Mouse (Mus musculus) lung, embryonic 16.5 days (tissue): Measurements from ENCODE around the gene Fam107b. TPM values are rescaled to one million over a fixed set of nuclear protein-coding genes. Genes with fewer than 3 reads are reported as not detected.

ENCODE experiments used
- ATAC-seq: fragments of 200-750 bp; cut with Nextera tagmentation; 2 replicates; pipeline ENCODE4 v1.8.0; 2017; ENCODE audit warnings: low read depth, mild to moderate bottlenecking, moderate library complexity
- H3K27ac ChIP-seq: fragments of 300-500 bp; sonication (generic); 2 replicates; pipeline ENCODE4 v1.5.1; 2014; ENCODE audit warnings: mild to moderate bottlenecking, control low read depth, low read length
- H3K27me3 ChIP-seq: fragments of 300-500 bp; sonication (generic); 2 replicates; pipeline ENCODE4 v1.6.1; 2014; ENCODE audit warnings: low read depth, low read length, mixed read lengths; ENCODE audit not compliant: control insufficient read depth, insufficient read depth
- H3K36me3 ChIP-seq: fragments of 300-500 bp; sonication (generic); 2 replicates; pipeline ENCODE4 v1.6.1; 2014; ENCODE audit warnings: low read length; ENCODE audit not compliant: control insufficient read depth, insufficient read depth
- H3K4me1 ChIP-seq: fragments of 300-500 bp; sonication (generic); replicated peaks from 2 replicates; pipeline ENCODE4 v1.6.1; 2014; ENCODE audit warnings: low read length, mixed read lengths; ENCODE audit not compliant: control insufficient read depth, insufficient read depth
- H3K4me2 ChIP-seq: fragments of 300-500 bp; sonication (generic); 2 replicates; pipeline ENCODE4 v1.6.1; 2014; ENCODE audit warnings: low read depth, low read length, control low read depth
- H3K4me3 ChIP-seq: fragments of 300-500 bp; sonication (generic); 2 replicates; pipeline ENCODE4 v1.5.1; 2014; ENCODE audit warnings: mild to moderate bottlenecking, low read length, control low read depth
- H3K9ac ChIP-seq: fragments of 300-500 bp; sonication (generic); 2 replicates; pipeline ENCODE4 v1.6.1; 2014; ENCODE audit warnings: low read length, control low read depth
- H3K9me3 ChIP-seq: fragments of 300-500 bp; sonication (generic); 2 replicates; pipeline ENCODE4 v1.6.1; 2016; ENCODE audit warnings: low read length; ENCODE audit not compliant: control insufficient read depth
- WGBS: fragments of 180-500 bp; shearing (Covaris S2); extraction: QIAGEN DNeasy Blood & Tissue Kit; methylation state at CpG from one replicate; pipeline ENCODE4 v1.1.7; 2014; 5-methylcytosine and 5-hydroxymethylcytosine counted together
- polyA plus RNA-seq: library from polyadenylated mRNA; unstranded; fragments of >200 nt; fragmentation: Nextera tagmentation; extraction: Ambion mirVana; gene quantifications from 2 replicates; pipeline ENCODE4 v1.2.1, GENCODE M21; 2015

The Fam107b gene
- polyA plus RNA-seq, 1 experiment from 2014 or later, result 33.3 TPM

DNA sequence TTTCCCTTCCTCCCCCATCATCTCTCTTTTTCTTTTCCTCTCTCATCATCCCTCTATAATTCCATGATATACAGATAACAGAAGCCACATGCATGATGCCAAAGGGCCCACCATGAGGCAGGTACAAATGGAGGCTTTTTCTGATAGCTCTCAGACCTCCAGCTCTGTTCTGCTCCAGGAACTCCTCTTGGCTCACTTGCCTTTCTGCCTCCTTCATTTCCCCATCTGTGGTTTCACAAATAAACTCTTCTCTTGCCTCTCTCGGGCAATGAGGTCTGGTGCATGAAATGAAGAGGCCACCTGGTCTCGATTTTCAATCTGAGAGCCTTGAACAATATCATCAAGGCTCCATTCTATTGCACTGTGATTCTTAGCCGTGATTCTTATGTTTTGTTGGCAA is 30.1 kb downstream of the Fam107b start:
- Histone ChIP-seq H3K4me3 (no peak overlapping the region), H3K27ac (no peak overlapping the region), H3K36me3 (no peaks in the 10 kb centered on the region), H3K9me3 (no peaks in the 10 kb centered on the region), H3K27me3 (no peaks in the 10 kb centered on the region), H3K4me1 (no peaks in the 10 kb centered on the region), H3K9ac (no peak overlapping the region), H3K4me2 (no peak overlapping the region)
- 51% methylated on average over 3 of the region's 3 CpGs for WGBS
- ATAC-seq, result no peak

GRCm38 (mm10) chr2:3602599-3602998 is 32.3 kb downstream of the Fam107b start:
- no peaks in the 10 kb centered on the region for H3K4me1 ChIP-seq
- no peaks in the 10 kb centered on the region for H3K9me3 ChIP-seq
- 75% methylated on average over 3 of the region's 3 CpGs for whole genome bisulfite sequencing
- no peaks in the 10 kb centered on the region for H3K36me3 ChIP-seq
- no peak overlapping the region for H3K4me3 ChIP-seq
- no peak overlapping the region for H3K27ac ChIP-seq
- no peak for ATAC-seq
- no peak overlapping the region for H3K4me2 ChIP-seq
- no peak overlapping the region for H3K9ac ChIP-seq
- no peaks in the 10 kb centered on the region for H3K27me3 ChIP-seq

DNA sequence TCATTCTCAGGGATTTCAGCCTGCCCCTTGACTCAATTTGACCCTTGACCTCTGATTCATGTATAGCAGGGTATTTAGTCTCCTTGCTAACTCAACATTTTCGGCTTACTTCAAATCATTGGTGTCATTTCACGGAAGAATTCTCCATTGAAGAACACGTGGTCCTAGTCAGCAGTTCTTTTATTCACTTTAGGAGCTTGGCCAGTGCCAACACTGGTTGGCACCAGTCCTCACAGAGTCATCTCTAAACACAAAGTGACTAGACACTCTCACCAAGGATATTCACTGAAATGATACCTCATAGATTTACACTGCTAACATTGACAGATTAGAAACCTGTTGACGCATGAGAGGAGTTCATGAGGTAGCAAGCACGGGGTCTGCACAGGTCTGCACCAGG is 32.9 kb downstream of the Fam107b start:
- H3K27me3 ChIP-seq, result no peaks in the 10 kb centered on the region
- no peaks in the 10 kb centered on the region for H3K36me3 ChIP-seq
- H3K9me3 ChIP-seq, result no peaks in the 10 kb centered on the region
- no peak overlapping the region for H3K4me2 ChIP-seq
- H3K27ac ChIP-seq, result no peak overlapping the region
- no peaks in the 10 kb centered on the region for H3K4me1 ChIP-seq
- no peak for ATAC-seq
- no peak overlapping the region for H3K9ac ChIP-seq
- WGBS, result 85% methylated on average over 5 of the region's 5 CpGs
- no peak overlapping the region for H3K4me3 ChIP-seq

DNA sequence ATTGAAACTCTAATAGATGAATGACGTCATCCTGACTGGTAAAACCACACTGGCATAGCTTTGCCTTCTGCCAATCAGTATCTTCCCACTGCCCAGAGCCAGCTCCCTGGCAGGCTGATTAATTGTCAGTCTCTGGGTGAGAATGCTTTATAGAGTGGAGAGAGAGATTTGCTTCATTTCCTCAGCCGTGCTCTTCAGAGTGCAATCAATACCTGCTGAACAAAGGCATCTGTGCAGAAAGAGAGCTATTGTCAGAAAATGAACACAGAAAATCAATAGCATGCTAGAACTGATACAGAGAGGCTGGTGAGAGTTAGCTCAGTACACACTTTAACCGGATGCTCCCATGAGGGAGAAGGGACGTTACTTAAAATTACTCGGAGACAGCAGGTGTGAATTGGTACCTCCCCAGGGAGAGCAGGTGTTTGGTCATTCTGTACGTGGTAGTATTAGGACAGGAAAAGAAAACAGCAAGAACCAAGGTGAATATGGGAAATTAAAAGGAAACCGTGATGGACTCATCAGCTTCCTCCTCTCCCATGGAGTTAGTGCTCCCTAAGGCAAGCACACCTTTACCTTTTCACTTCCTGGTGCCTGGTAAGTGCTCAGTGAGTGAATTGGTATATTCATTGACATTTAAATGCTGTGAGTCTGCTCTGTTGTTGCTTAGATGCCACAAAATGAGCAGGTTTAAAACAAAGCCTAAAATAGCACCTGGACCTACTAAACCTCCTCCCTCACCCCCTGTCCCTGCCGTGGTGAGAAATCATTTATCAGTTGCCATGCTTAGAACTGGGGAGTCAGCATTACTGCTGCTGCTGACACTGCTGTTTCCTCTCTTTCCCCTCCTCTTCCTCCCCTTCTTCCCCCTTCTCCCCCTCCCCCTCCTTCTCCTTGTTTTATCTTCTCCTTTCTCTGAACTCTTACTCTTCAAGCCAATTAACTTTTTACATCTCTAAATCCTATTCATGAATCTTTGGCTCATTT is 38.9 kb downstream of the Fam107b start:
- no peak for ATAC-seq
- H3K4me2 ChIP-seq, result no peak overlapping the region
- H3K4me1 ChIP-seq, result no peaks in the 10 kb centered on the region
- no peaks in the 10 kb centered on the region for H3K27me3 ChIP-seq
- H3K4me3 ChIP-seq, result no peak overlapping the region
- no peak overlapping the region for H3K9ac ChIP-seq
- no peaks in the 10 kb centered on the region for H3K9me3 ChIP-seq
- WGBS, result 51% methylated on average over 8 of the region's 8 CpGs
- no peaks in the 10 kb centered on the region for H3K36me3 ChIP-seq
- no peak overlapping the region for H3K27ac ChIP-seq

DNA sequence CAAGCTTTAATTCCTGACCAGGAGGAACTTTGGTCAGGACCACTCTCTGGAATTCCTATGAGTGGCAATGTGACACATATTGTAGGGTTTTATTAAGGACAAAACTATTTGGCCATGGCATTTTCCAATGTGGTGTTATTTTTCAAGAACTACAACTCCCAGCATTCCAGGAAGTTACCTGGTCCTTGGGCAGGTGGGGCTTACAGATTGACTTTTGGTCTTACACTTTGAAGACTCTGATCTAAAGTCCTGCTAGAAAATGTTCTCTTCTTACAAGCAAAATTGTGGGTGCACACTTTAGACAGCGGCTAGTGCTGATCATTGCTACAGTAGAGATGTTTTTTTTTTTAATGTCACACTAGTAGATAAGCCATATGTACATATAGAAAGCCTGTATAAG is 48.2 kb downstream of the Fam107b start:
- Histone ChIP-seq H3K9me3 (no peaks in the 10 kb centered on the region), H3K4me2 (no peak overlapping the region), H3K9ac (no peak overlapping the region), H3K27me3 (no peaks in the 10 kb centered on the region), H3K36me3 (no peaks in the 10 kb centered on the region), H3K27ac (no peak overlapping the region), H3K4me1 (no peaks in the 10 kb centered on the region), H3K4me3 (no peak overlapping the region)
- ATAC-seq, result no peak
- WGBS, result 88% methylated on average over 1 of the region's 1 CpGs

DNA sequence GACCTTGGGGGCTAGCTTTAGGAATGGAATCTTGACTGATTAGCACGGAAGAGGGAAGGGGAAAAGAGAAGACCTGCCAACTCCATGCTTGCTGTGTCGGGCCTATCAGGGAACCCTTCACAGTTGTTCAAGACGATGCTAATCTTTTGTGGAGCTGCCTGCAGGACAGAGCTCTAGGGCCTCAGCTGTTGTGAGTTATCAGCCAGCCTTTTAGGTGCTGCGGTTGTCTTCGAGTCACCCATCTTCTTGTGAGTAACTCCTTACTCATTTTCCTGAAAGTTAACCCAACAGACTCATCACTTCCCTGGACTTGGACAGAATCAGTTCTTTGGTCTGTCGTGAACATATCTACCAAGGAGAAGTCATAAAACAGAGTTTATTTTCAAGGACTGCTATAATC is 51.3 kb downstream of the Fam107b start:
- Histone ChIP-seq H3K27ac (no peak overlapping the region), H3K9me3 (no peaks in the 10 kb centered on the region), H3K4me1 (no peaks in the 10 kb centered on the region), H3K9ac (no peak overlapping the region), H3K27me3 (no peaks in the 10 kb centered on the region), H3K4me3 (no peak overlapping the region), H3K4me2 (no peak overlapping the region), H3K36me3 (no peaks in the 10 kb centered on the region)
- no peak for ATAC-seq
- WGBS, result 68% methylated on average over 6 of the region's 6 CpGs

DNA sequence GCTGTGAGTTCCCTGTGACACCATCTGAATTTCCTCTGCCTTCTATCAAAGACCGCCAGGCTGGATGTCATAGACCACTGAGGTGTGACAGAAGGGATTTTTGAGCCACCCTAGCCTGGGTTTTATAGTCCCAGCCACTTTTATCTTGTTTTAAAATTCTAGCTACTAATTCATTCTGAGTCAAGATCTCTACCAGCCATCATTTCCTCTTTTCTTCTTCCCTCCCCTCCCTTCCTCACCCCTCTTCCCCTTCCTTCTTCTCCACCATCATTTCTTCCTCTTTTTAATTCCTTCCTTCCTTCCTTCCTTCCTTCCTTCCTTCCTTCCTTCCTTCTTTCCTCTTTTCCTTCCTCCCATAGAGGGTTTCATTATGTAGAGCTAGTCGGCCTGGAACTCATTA is 51.9 kb downstream of the Fam107b start:
- no peak overlapping the region for H3K9ac ChIP-seq
- no peaks in the 10 kb centered on the region for H3K36me3 ChIP-seq
- H3K27me3 ChIP-seq, result no peaks in the 10 kb centered on the region
- H3K9me3 ChIP-seq, result no peaks in the 10 kb centered on the region
- no peaks in the 10 kb centered on the region for H3K4me1 ChIP-seq
- 90% methylated on average over 2 of the region's 2 CpGs for WGBS
- H3K4me3 ChIP-seq, result no peak overlapping the region
- no peak overlapping the region for H3K4me2 ChIP-seq
- no peak overlapping the region for H3K27ac ChIP-seq
- no peak for ATAC-seq

- H3K9ac ChIP-seq, result no peak overlapping the region
- H3K27ac ChIP-seq, result no peak overlapping the region
- H3K4me1 ChIP-seq, result no peaks in the 10 kb centered on the region
- H3K36me3 ChIP-seq, result no peaks in the 10 kb centered on the region
- H3K27me3 ChIP-seq, result no peaks in the 10 kb centered on the region
- no peak overlapping the region for H3K4me2 ChIP-seq
- 92% methylated on average over 7 of the region's 7 CpGs for WGBS
- H3K9me3 ChIP-seq, result no peaks in the 10 kb centered on the region
- ATAC-seq, result no peak
- no peak overlapping the region for H3K4me3 ChIP-seq
Measured at GRCm38 (mm10) chr2:3623207-3623980, 53.1 kb downstream of the Fam107b start.

- H3K9me3 ChIP-seq, result no peaks in the 10 kb centered on the region
- ATAC-seq, result no peak
- H3K36me3 ChIP-seq, result no peaks in the 10 kb centered on the region
- no peak overlapping the region for H3K27ac ChIP-seq
- H3K27me3 ChIP-seq, result no peaks in the 10 kb centered on the region
- no peaks in the 10 kb centered on the region for H3K4me1 ChIP-seq
- no peak overlapping the region for H3K4me3 ChIP-seq
- H3K9ac ChIP-seq, result no peak overlapping the region
- H3K4me2 ChIP-seq, result no peak overlapping the region
- WGBS, result 75% methylated on average over 7 of the region's 7 CpGs
Measured at GRCm38 (mm10) chr2:3623981-3624584, 53.8 kb downstream of the Fam107b start.
